Mouse (Mus musculus): ENCODE data around the gene Palld.

DNA sequence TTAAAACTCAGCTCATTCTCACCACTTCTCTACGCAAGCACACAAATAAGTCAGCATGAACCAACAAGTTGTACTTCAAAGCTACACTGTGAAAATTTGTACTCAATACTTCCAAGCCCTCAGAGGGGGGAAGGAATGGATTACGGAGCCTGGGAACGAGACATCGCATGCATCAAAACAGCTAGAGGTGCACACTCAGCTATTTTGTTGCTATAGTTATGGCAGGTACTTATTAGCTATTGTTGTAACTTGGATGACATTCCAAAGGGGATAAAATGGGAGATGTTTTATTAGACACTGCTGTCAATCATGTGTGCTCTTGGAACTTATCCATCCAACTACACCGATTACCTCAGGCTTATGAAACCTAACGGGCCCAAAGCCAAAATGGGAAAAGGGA, 171.8 kb downstream of the Palld start:
- no peak for TF ChIP-seq EP300 (IDR thresholded peaks at IDR 0.05; ENCODE audit: insufficient read depth, low read depth, low read length)
- TF ChIP-seq CTCF (IDR thresholded peaks at IDR 0.05; ENCODE audit: low read depth, low read length) = no peak
- no peak for TF ChIP-seq POLR2A (IDR thresholded peaks at IDR 0.05; ENCODE audit: insufficient read depth, low read length)

All from ES-Bruce4 (cell line).